Mouse (Mus musculus) bone marrow macrophage, adult 2 months (primary cell): Measurements from ENCODE around the gene Gtf2a1l.

Experiments used
- CTCF ChIP-seq: IDR thresholded peaks from 2 replicates; pipeline ENCODE4 v1.5.1; 2012; ENCODE audit warnings: low read depth, mild to moderate bottlenecking, low read length, moderate library complexity
- POLR2A ChIP-seq: IDR thresholded peaks from 2 replicates; pipeline ENCODE4 v1.6.1; 2012; ENCODE audit warnings: mild to moderate bottlenecking, low read depth, low read length, borderline replicate concordance

GRCm38 (mm10) chr17:88696656-88697333 lies 28.3 kb downstream of the Gtf2a1l start:
- TF ChIP-seq POLR2A, result no peak
- no peak for TF ChIP-seq CTCF
